Comparison of ENCODE assay signal across 25 mouse cellular contexts in genomic region chr11:106162237-106162636, GRCm38 (mm10). TPM values are rescaled to one million over a fixed set of nuclear protein-coding genes. Genes with fewer than 3 reads are reported as not detected.
A peak's percentile ranks its signal among the peaks of the same experiment; 100 is the strongest.
DNase-seq lines count a peak whose midpoint lies in the region; ATAC-seq and TF ChIP-seq lines count a peak whose summit lies in the region.
"Had no signal": no experiment of that assay in that cellular context is flagged by ENCODE, and none has a peak within 500 bp of the region (broad histone marks: within the 10 kb centered on the region; RNA-seq: fewer than 3 reads in every experiment).

No protein-coding gene starts in this region.

- no peak overlapping the region for H3K27ac ChIP-seq in heart, embryonic 10.5 days
- peak overlapping the region; percentile 98; the same call in 1 of the 2 replicates for H3K27ac ChIP-seq in thymus, adult 2 months (ENCODE audit: control insufficient read depth, insufficient read depth, low read length)
- no peak overlapping the region for H3K27ac ChIP-seq in liver, embryonic 12.5 days
- H3K27ac ChIP-seq: heart, adult 2 months; macrophage; neural tube, embryonic 12.5 days; stomach, postnatal 0 days had no signal

- H3K9ac ChIP-seq in liver, embryonic 12.5 days: no peak overlapping the region
- H3K9ac ChIP-seq: liver, embryonic 13.5 days; neural tube, embryonic 12.5 days had no signal

- TF ChIP-seq CTCF in thymus, adult 2 months (IDR thresholded peaks at IDR 0.05; ENCODE audit: borderline replicate concordance, control insufficient read depth, extremely low read depth, insufficient read depth, low read length, poor library complexity): no peak

- no peaks in the 10 kb centered on the region for H3K9me3 ChIP-seq in heart, embryonic 10.5 days
- no peaks in the 10 kb centered on the region for H3K9me3 ChIP-seq in liver, embryonic 12.5 days (replicated peaks)
- H3K9me3 ChIP-seq: hindbrain, embryonic 12.5 days; liver, embryonic 13.5 days; midbrain, embryonic 10.5 days; neural tube, embryonic 12.5 days had no signal

- ATAC-seq in liver, embryonic 12.5 days: no peak
- ATAC-seq: forebrain, embryonic 16.5 days had no signal

- no peak overlapping the region for H3K4me3 ChIP-seq in heart, embryonic 10.5 days
- H3K4me3 ChIP-seq in thymus, adult 2 months (ENCODE audit: control insufficient read depth, insufficient read depth, low read length): no peak overlapping the region
- no peak overlapping the region for H3K4me3 ChIP-seq in liver, embryonic 12.5 days
- H3K4me3 ChIP-seq: heart, adult 2 months; hindbrain, embryonic 12.5 days; liver, embryonic 13.5 days; midbrain, embryonic 10.5 days; neural tube, embryonic 12.5 days had no signal

- H3K4me1 ChIP-seq in heart, embryonic 10.5 days: peaks cover 45% of the 10 kb centered on the region
- H3K4me1 ChIP-seq in thymus, adult 2 months (replicated peaks; ENCODE audit: control insufficient read depth, insufficient read depth, low read length): peaks cover 47% of the 10 kb centered on the region
- H3K4me1 ChIP-seq in liver, embryonic 12.5 days: peaks cover 30% of the 10 kb centered on the region

- H3K36me3 ChIP-seq in heart, embryonic 10.5 days: peaks cover 53% of the 10 kb centered on the region
- peaks cover 16% of the 10 kb centered on the region for H3K36me3 ChIP-seq in thymus, adult 2 months (ENCODE audit: control insufficient read depth, insufficient read depth, low read length)
- H3K36me3 ChIP-seq in liver, embryonic 12.5 days: peaks cover 39% of the 10 kb centered on the region

- no peak for TF ChIP-seq POLR2A in thymus, adult 2 months (IDR thresholded peaks at IDR 0.05; ENCODE audit: control insufficient read depth, extremely low read depth, insufficient read depth, low read length, poor library complexity)

- DNase-seq in cerebellum, postnatal 10 days: peak; percentile 38 to 41
- DNase-seq in cerebellum, adult 9-10 months: no peak
- peak; percentile 67 for DNase-seq in heart, embryonic 10.5 days (ENCODE audit: low spot score)
- DNase-seq in heart, adult 9 months (ENCODE audit: low spot score in 2 of 2): no peak
- no peak for DNase-seq in thymus, adult 2 months
- no peak for DNase-seq in thymus, postnatal 14 days
- no peak for DNase-seq in retina, postnatal 1 day
- DNase-seq: adrenal gland, postnatal 36 days; B cell, adult 2 months; heart, adult 2 months; kidney, adult 8-10 months; kidney, postnatal 14 days; left cerebral cortex, postnatal 4 days; liver, embryonic 13.5 days; right cerebral cortex, postnatal 25 days had no signal

- H3K27me3 ChIP-seq in heart, embryonic 10.5 days (ENCODE audit: insufficient read depth, poor library complexity, severe bottlenecking): no peaks in the 10 kb centered on the region
- no peaks in the 10 kb centered on the region for H3K27me3 ChIP-seq in thymus, adult 2 months (ENCODE audit: control insufficient read depth, insufficient read depth, low read length)
- peaks cover 37% of the 10 kb centered on the region for H3K27me3 ChIP-seq in liver, embryonic 12.5 days (replicated peaks)
- H3K27me3 ChIP-seq: hindbrain, embryonic 12.5 days; neural tube, embryonic 12.5 days had no signal

- no peak overlapping the region for H3K4me2 ChIP-seq in liver, embryonic 12.5 days
- H3K4me2 ChIP-seq: hindbrain, embryonic 12.5 days; liver, embryonic 13.5 days; neural tube, embryonic 12.5 days had no signal

- 85% methylated on average over 2 of the region's 2 CpGs for WGBS in heart, embryonic 10.5 days
- 82% methylated on average over 2 of the region's 2 CpGs for WGBS in thymus, adult 2 months
- 71% methylated on average over 2 of the region's 2 CpGs for WGBS in liver, embryonic 12.5 days (ENCODE audit: insufficient replicate concordance)

RNA-seq across cellular contexts. Expression of gene Limd2, which starts 1.6 kb away (rescaled TPM):
- 172 and 261 TPM in 2 replicates for polyA plus RNA-seq in heart, embryonic 10.5 days (2016; fragmentation: Nextera tagmentation; extraction: Ambion mirVana)
- polyA plus RNA-seq in thymus, adult 2 months (2012; rRNA removed): 569 and 594 TPM in 2 replicates
- 109 and 112 TPM in 2 replicates for polyA plus RNA-seq in liver, embryonic 12.5 days (2016; fragmentation: Nextera tagmentation; extraction: Ambion mirVana)

RNA-seq across cellular contexts. Expression of gene Gm10840, which starts 1.6 kb away (rescaled TPM):
- not detected in 2 replicates for polyA plus RNA-seq in heart, embryonic 10.5 days (2016; fragmentation: Nextera tagmentation; extraction: Ambion mirVana)
- polyA plus RNA-seq in thymus, adult 2 months (2012; rRNA removed): not detected in 2 replicates
- not detected in 2 replicates for polyA plus RNA-seq in liver, embryonic 12.5 days (2016; fragmentation: Nextera tagmentation; extraction: Ambion mirVana)
- polyA plus RNA-seq: heart, adult 2 months; heart, postnatal 0 days; intestine, embryonic 14.5 days; liver, embryonic 13.5 days; lung, embryonic 16.5 days; macrophage; midbrain, embryonic 10.5 days; neural tube, embryonic 12.5 days; stomach, postnatal 0 days had no signal

RNA-seq across cellular contexts. Expression of gene Strada, which starts 39.7 kb away (rescaled TPM):
- polyA plus RNA-seq in heart, embryonic 10.5 days (2016; fragmentation: Nextera tagmentation; extraction: Ambion mirVana): 26.4 and 27.4 TPM in 2 replicates
- polyA plus RNA-seq in thymus, adult 2 months (2012; rRNA removed): 40.3 and 40.5 TPM in 2 replicates
- 12.2 and 12.6 TPM in 2 replicates for polyA plus RNA-seq in liver, embryonic 12.5 days (2016; fragmentation: Nextera tagmentation; extraction: Ambion mirVana)

RNA-seq across cellular contexts. Expression of gene Ccdc47, which starts 53.9 kb away (rescaled TPM):
- polyA plus RNA-seq in heart, embryonic 10.5 days (2016; fragmentation: Nextera tagmentation; extraction: Ambion mirVana): 85.0 and 91.2 TPM in 2 replicates
- polyA plus RNA-seq in thymus, adult 2 months (2012; rRNA removed): 15.5 and 16.9 TPM in 2 replicates
- 53.9 and 56.6 TPM in 2 replicates for polyA plus RNA-seq in liver, embryonic 12.5 days (2016; fragmentation: Nextera tagmentation; extraction: Ambion mirVana)

RNA-seq across cellular contexts. Expression of gene Ddx42, which starts 54.5 kb away (rescaled TPM):
- polyA plus RNA-seq in heart, embryonic 10.5 days (2016; fragmentation: Nextera tagmentation; extraction: Ambion mirVana): 63.7 and 70.3 TPM in 2 replicates
- polyA plus RNA-seq in thymus, adult 2 months (2012; rRNA removed): 16.7 and 19.9 TPM in 2 replicates
- polyA plus RNA-seq in liver, embryonic 12.5 days (2016; fragmentation: Nextera tagmentation; extraction: Ambion mirVana): 42.3 and 42.6 TPM in 2 replicates

Comparison
In these comparisons a context has a peak if more than half of its experiments do, and no peak if none do; other contexts are left out.
1. DNase-seq: peak in cerebellum, postnatal 10 days (2 of 2) and heart, embryonic 10.5 days (single experiment); none in cerebellum, adult 9-10 months (single experiment), heart, adult 9 months (0 of 2), thymus, adult 2 months (single experiment), thymus, postnatal 14 days (single experiment) and retina, postnatal 1 day (single experiment).